ENCODE assay signal across 14 mouse cellular contexts in the genomic region with DNA sequence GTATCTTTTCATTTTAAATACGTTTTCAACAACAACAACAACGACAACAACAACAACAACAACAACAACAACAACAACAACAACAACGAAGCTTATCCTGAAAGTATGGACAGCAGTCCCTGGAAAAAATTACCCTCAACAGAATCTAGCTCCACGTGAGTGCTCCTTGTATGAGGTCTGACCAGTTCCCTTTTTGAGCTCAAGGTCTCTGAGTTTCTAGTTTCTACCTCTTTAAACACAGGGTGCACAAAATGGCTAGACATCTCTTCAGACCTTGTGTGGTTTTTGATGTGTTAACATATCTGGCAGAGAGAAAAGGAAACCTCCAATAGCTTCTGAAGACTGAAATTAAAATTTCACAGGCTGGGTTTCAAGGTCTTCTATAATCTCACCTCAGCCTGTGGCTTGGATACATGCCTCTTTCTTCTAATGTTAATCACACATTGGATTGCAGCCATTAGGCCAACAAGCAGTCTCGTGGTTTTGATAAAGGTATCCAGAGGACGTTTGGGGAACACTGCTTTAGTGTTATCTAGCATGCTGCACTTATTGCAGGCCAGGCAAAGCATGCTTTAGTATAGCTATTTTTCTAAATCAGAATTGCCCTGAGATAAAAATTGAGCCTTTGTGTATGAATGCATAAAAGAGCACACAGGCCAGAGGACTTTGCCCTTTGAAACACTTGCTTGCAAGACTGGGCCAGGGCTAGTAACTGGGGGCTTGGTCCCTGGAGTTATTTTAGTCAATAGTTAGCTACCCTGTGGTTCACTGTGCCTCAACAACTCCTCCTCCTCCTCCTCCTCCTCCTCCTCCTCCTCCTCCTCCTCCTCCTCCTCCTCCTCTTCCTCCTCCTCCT. TPM values are rescaled to one million over a fixed set of nuclear protein-coding genes. Genes with fewer than 3 reads are reported as not detected.
A peak's percentile ranks its signal among the peaks of the same experiment; 100 is the strongest.
DNase-seq lines count a peak whose midpoint lies in the region; ATAC-seq and TF ChIP-seq lines count a peak whose summit lies in the region.
"Had no signal": no experiment of that assay in that cellular context is flagged by ENCODE, and none has a peak within 500 bp of the region (broad histone marks: within the 10 kb centered on the region; RNA-seq: fewer than 3 reads in every experiment).

No protein-coding gene starts in this region.

- no peaks in the 10 kb centered on the region for H3K27me3 ChIP-seq in embryonic facial prominence, embryonic 14.5 days (replicated peaks; ENCODE audit: control insufficient read depth, insufficient read depth, low read length)
- no peaks in the 10 kb centered on the region for H3K27me3 ChIP-seq in embryonic facial prominence, embryonic 10.5 days (replicated peaks; ENCODE audit: low read depth, poor library complexity, severe bottlenecking)
- no peaks in the 10 kb centered on the region for H3K27me3 ChIP-seq in CH12.LX (replicated peaks)
- no peaks in the 10 kb centered on the region for H3K27me3 ChIP-seq in heart, embryonic 15.5 days
- H3K27me3 ChIP-seq: liver, embryonic 13.5 days; neural tube, embryonic 12.5 days had no signal

- dilution Hi-C loops in CH12.LX (cut with MboI; ENCODE audit: extremely low pct_ligation_motif_present, extremely low pct_unique_long_range_greater_than_20kb, low sequenced_read_pairs) = no loop called here

- 60% methylated on average over 6 of the region's 6 CpGs for WGBS in embryonic facial prominence, embryonic 14.5 days
- 83% methylated on average over 6 of the region's 6 CpGs for whole genome bisulfite sequencing in embryonic facial prominence, embryonic 10.5 days
- whole genome bisulfite sequencing in heart, embryonic 15.5 days = 48% methylated on average over 6 of the region's 6 CpGs

- H3K4me2 ChIP-seq in embryonic facial prominence, embryonic 14.5 days (ENCODE audit: low read depth, low read length) = no peak overlapping the region
- no peak overlapping the region for H3K4me2 ChIP-seq in CH12.LX (ENCODE audit: insufficient read depth, low read depth, poor library complexity, severe bottlenecking)
- H3K4me2 ChIP-seq in heart, embryonic 15.5 days = no peak overlapping the region
- H3K4me2 ChIP-seq: liver, embryonic 13.5 days; neural tube, embryonic 12.5 days had no signal

- no peak overlapping the region for H3K27ac ChIP-seq in embryonic facial prominence, embryonic 14.5 days (replicated peaks; ENCODE audit: low read depth, low read length)
- H3K27ac ChIP-seq in embryonic facial prominence, embryonic 10.5 days (replicated peaks) = no peak overlapping the region
- no peak overlapping the region for H3K27ac ChIP-seq in CH12.LX (ENCODE audit: insufficient read depth, low read depth)
- H3K27ac ChIP-seq in heart, embryonic 15.5 days = peak overlapping the region; percentile 84
- H3K27ac ChIP-seq: forebrain, embryonic 10.5 days; liver, embryonic 13.5 days; neural tube, embryonic 12.5 days had no signal

- peaks cover 8% of the 10 kb centered on the region for H3K4me1 ChIP-seq in embryonic facial prominence, embryonic 14.5 days (ENCODE audit: control insufficient read depth, insufficient read depth, low read length)
- peaks cover 11% of the 10 kb centered on the region for H3K4me1 ChIP-seq in embryonic facial prominence, embryonic 10.5 days
- no peaks in the 10 kb centered on the region for H3K4me1 ChIP-seq in CH12.LX (ENCODE audit: control insufficient read depth in 1 of 2, insufficient read depth in 2 of 2)
- peaks cover 28% of the 10 kb centered on the region for H3K4me1 ChIP-seq in heart, embryonic 15.5 days (replicated peaks)
- H3K4me1 ChIP-seq: neural tube, embryonic 12.5 days had no signal

- H3K9me3 ChIP-seq in embryonic facial prominence, embryonic 14.5 days (ENCODE audit: control insufficient read depth, low read length) = no peaks in the 10 kb centered on the region
- no peaks in the 10 kb centered on the region for H3K9me3 ChIP-seq in embryonic facial prominence, embryonic 10.5 days
- no peaks in the 10 kb centered on the region for H3K9me3 ChIP-seq in CH12.LX (replicated peaks; ENCODE audit: low read length)
- H3K9me3 ChIP-seq in heart, embryonic 15.5 days (replicated peaks) = no peaks in the 10 kb centered on the region
- H3K9me3 ChIP-seq: forebrain, embryonic 10.5 days; liver, embryonic 13.5 days; neural tube, embryonic 12.5 days had no signal

- TF ChIP-seq CTCF in CH12.LX (conservative IDR thresholded peaks at IDR 0.05 in 1 of 2, IDR thresholded peaks at IDR 0.05 in 1 of 2; ENCODE audit: low read depth in 2 of 2, low read length in 2 of 2) = no peak

- peak; percentile 22; the same call in 1 of the 2 replicates for ATAC-seq in embryonic facial prominence, embryonic 14.5 days (ENCODE audit: low read depth)
- ATAC-seq in heart, embryonic 15.5 days (replicated peaks; ENCODE audit: insufficient number of reproducible peaks, insufficient read depth, low FRiP score, low read depth) = peak; percentile 80

- H3K79me2 ChIP-seq in CH12.LX (replicated peaks; ENCODE audit: control insufficient read depth, extremely low read depth, insufficient read depth, poor library complexity, severe bottlenecking) = no peaks in the 10 kb centered on the region

- in situ Hi-C loops in CH12.LX (cut with MboI; ENCODE audit: low pct_ligation_motif_present, low pct_unique_long_range_greater_than_20kb, low sequenced_read_pairs) = no loop called here

- TF ChIP-seq EP300 in CH12.LX (IDR thresholded peaks at IDR 0.05; ENCODE audit: low read length) = no peak

- TF ChIP-seq POLR2A in CH12.LX (IDR thresholded peaks at IDR 0.05; ENCODE audit: low read depth, low read length) = no peak

- no peak overlapping the region for H3K9ac ChIP-seq in embryonic facial prominence, embryonic 14.5 days (ENCODE audit: low read depth, low read length)
- H3K9ac ChIP-seq in CH12.LX (ENCODE audit: insufficient read depth, low read depth) = no peak overlapping the region
- H3K9ac ChIP-seq in heart, embryonic 15.5 days = no peak overlapping the region
- H3K9ac ChIP-seq: liver, embryonic 13.5 days; neural tube, embryonic 12.5 days had no signal

- no peak for TF ChIP-seq RAD21 in CH12.LX (IDR thresholded peaks at IDR 0.05; ENCODE audit: low read depth, low read length)

- H3K36me3 ChIP-seq in embryonic facial prominence, embryonic 14.5 days (ENCODE audit: control insufficient read depth, insufficient read depth, low read length) = no peaks in the 10 kb centered on the region
- no peaks in the 10 kb centered on the region for H3K36me3 ChIP-seq in embryonic facial prominence, embryonic 10.5 days (replicated peaks)
- no peaks in the 10 kb centered on the region for H3K36me3 ChIP-seq in CH12.LX (replicated peaks in 1 of 2; ENCODE audit: control insufficient read depth in 1 of 2, insufficient read depth in 1 of 2, low read length in 1 of 2)
- H3K36me3 ChIP-seq in heart, embryonic 15.5 days = no peaks in the 10 kb centered on the region
- H3K36me3 ChIP-seq: forebrain, embryonic 10.5 days; liver, embryonic 13.5 days; neural tube, embryonic 12.5 days had no signal

- peak; percentile 74 for DNase-seq in embryonic facial prominence, embryonic 14.5 days (ENCODE audit: low spot score)
- no peak for DNase-seq in embryonic facial prominence, embryonic 10.5 days (ENCODE audit: low spot score)
- DNase-seq in CH12.LX (ENCODE audit: extremely low read depth) = no peak
- DNase-seq in kidney, postnatal 36 days = peak; percentile 51 to 64
- DNase-seq in embryo, embryonic 11 days = no peak
- no peak for DNase-seq in cerebellum, postnatal 36 days
- no peak for DNase-seq in thymus, postnatal 25 days
- DNase-seq: cerebellum, postnatal 25 days; gastrocnemius, postnatal 36 days; liver, embryonic 13.5 days; thymus, postnatal 4 days had no signal

- H3K4me3 ChIP-seq in embryonic facial prominence, embryonic 14.5 days (ENCODE audit: low read depth, low read length) = no peak overlapping the region
- H3K4me3 ChIP-seq in embryonic facial prominence, embryonic 10.5 days = no peak overlapping the region
- H3K4me3 ChIP-seq in CH12.LX (replicated peaks in 1 of 3; ENCODE audit: low read depth in 2 of 3, low read length in 2 of 3, poor library complexity in 1 of 3) = no peak overlapping the region
- H3K4me3 ChIP-seq in heart, embryonic 15.5 days = no peak overlapping the region
- H3K4me3 ChIP-seq: forebrain, embryonic 10.5 days; liver, embryonic 13.5 days; neural tube, embryonic 12.5 days had no signal

TF ChIP-seq in CH12.LX, 34 proteins besides CTCF, POLR2A, EP300 and RAD21:
- TF ChIP-seq BHLHE40 (IDR thresholded peaks at IDR 0.05; ENCODE audit: low read depth, low read length) = peak; percentile 65
- no peak for TF ChIP-seq MAX (IDR thresholded peaks at IDR 0.05; ENCODE audit: low read length)

RNA-seq across cellular contexts. Expression of gene Pde4d, which starts 3.5 kb away (rescaled TPM):
- 13.6 and 14.0 TPM in 2 replicates for polyA plus RNA-seq in embryonic facial prominence, embryonic 14.5 days (2014; fragmentation: Nextera tagmentation; extraction: Ambion mirVana)
- 15.9 and 19.7 TPM in 2 replicates for polyA plus RNA-seq in embryonic facial prominence, embryonic 10.5 days (2016; fragmentation: Nextera tagmentation; extraction: Ambion mirVana)
- 0.17 TPM in 1 of 2 replicates, not detected in the other for total RNA-seq in CH12.LX (2012; rRNA removed)
- total RNA-seq in CH12.LX (2014; rRNA removed) = not detected in 2 replicates
- not detected in 2 replicates for polyA plus RNA-seq in CH12.LX (2012; ENCODE audit: insufficient read length, low read depth)
- 23.8 and 25.7 TPM in 2 replicates for polyA plus RNA-seq in heart, embryonic 15.5 days (2015; fragmentation: Nextera tagmentation; extraction: Ambion mirVana)

Comparison
In these comparisons a context has a peak if more than half of its experiments do, and no peak if none do; other contexts are left out.
1. DNase-seq: peak in embryonic facial prominence, embryonic 14.5 days (single experiment) and kidney, postnatal 36 days (2 of 2); none in embryonic facial prominence, embryonic 10.5 days (single experiment), CH12.LX (single experiment), embryo, embryonic 11 days (single experiment), cerebellum, postnatal 36 days (0 of 2) and thymus, postnatal 25 days (single experiment).
2. RNA of gene Pde4d, which starts 3.5 kb away (polyA plus RNA-seq): 23.8 to 25.7 TPM in heart, embryonic 15.5 days, 15.9 to 19.7 TPM in embryonic facial prominence, embryonic 10.5 days and 13.6 to 14.0 TPM in embryonic facial prominence, embryonic 14.5 days; not detected in CH12.LX; every median in the first group is over 10 times any median in the second.